Mouse (Mus musculus) limb, embryonic 11.5 days (tissue): ENCODE measurements around the gene Slc4a1. TPM values are rescaled to one million over a fixed set of nuclear protein-coding genes. Genes with fewer than 3 reads are reported as not detected.
A peak's percentile ranks its signal among the peaks of the same experiment; 100 is the strongest.
"Not testable (repeated sequence)": the region's sequence is repeated elsewhere in the genome, so short reads cannot be mapped to it uniquely, and the experiment has no call there.

Experiments
- ATAC-seq: fragments of 200-750 bp; cut with Nextera tagmentation; 2 replicates; pipeline ENCODE4 v1.8.0; 2017; ENCODE audit warnings: low read depth; ENCODE audit not compliant: insufficient number of reproducible peaks, low FRiP score, low TSS enrichment
- DNase-seq: peaks from one replicate; pipeline ENCODE4 v3.0.0-alpha.2; 2015; ENCODE audit warnings: low spot score
- H3K27ac ChIP-seq: fragments of 300-500 bp; sonication (generic); replicated peaks from 2 replicates; pipeline ENCODE4 v1.5.1; 2014; ENCODE audit warnings: low read depth, mild to moderate bottlenecking, low read length
- H3K27me3 ChIP-seq: fragments of 300-500 bp; sonication (generic); 2 replicates; pipeline ENCODE4 v1.6.1; 2014; ENCODE audit warnings: mild to moderate bottlenecking, low read length, mixed read lengths; ENCODE audit not compliant: control insufficient read depth, insufficient read depth
- H3K36me3 ChIP-seq: fragments of 300-500 bp; sonication (generic); 2 replicates; pipeline ENCODE4 v1.6.1; 2014; ENCODE audit warnings: mild to moderate bottlenecking, low read length, moderate library complexity, mixed read lengths; ENCODE audit not compliant: control insufficient read depth, insufficient read depth
- H3K4me1 ChIP-seq: fragments of 300-500 bp; sonication (generic); 2 replicates; pipeline ENCODE4 v1.6.1; 2014; ENCODE audit warnings: low read length, mixed read lengths; ENCODE audit not compliant: control insufficient read depth, insufficient read depth
- H3K4me2 ChIP-seq: fragments of 300-500 bp; sonication (generic); 2 replicates; pipeline ENCODE4 v1.6.1; 2014; ENCODE audit warnings: low read depth, mild to moderate bottlenecking, moderate library complexity; ENCODE audit not compliant: severe bottlenecking
- H3K4me3 ChIP-seq: fragments of 300-500 bp; sonication (generic); 2 replicates; pipeline ENCODE4 v1.5.1; 2014; ENCODE audit warnings: low read depth, low read length
- H3K9ac ChIP-seq: fragments of 300-500 bp; sonication (generic); 2 replicates; pipeline ENCODE4 v1.6.1; 2014; ENCODE audit warnings: mild to moderate bottlenecking, low read length
- H3K9me3 ChIP-seq: fragments of 300-500 bp; sonication (generic); 2 replicates; pipeline ENCODE4 v1.6.1; 2016; ENCODE audit warnings: low read length; ENCODE audit not compliant: control insufficient read depth
- WGBS: fragments of 180-500 bp; shearing (Covaris S2); extraction: QIAGEN DNeasy Blood & Tissue Kit; methylation state at CpG from one replicate; pipeline ENCODE4 v1.1.7; 2014; 5-methylcytosine and 5-hydroxymethylcytosine counted together
- polyA plus RNA-seq: library from polyadenylated mRNA; unstranded; fragments of >200 nt; fragmentation: Nextera tagmentation; extraction: Ambion mirVana; gene quantifications from 2 replicates; pipeline ENCODE4 v1.2.1, GENCODE M21; 2014

The Slc4a1 gene
- 20.4 and 24.6 TPM in 2 replicates for polyA plus RNA-seq

DNA sequence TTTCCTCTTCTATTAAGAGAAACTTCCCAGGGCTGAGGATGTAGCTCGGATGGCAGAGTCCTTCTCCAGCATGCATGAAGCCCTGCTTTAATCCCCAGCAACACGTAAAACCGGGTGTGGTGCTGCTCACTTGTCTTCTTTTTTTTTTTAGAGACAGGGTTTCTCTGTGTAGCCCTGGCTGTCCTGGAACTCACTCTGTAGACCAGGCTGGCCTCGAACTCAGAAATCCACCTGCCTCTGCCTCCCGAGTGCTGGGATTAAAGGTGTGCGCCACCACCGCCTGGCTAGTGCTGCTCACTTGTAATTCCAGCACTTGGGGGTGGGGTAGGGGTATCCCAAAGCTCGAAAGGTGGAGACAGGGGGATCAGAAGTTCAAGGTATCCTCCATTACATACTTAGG is at the start of gene Slc4a1:
Slc4a1 (minus strand) TSS at position 101 of the 400 bp plus-strand sequence.
- H3K27me3 ChIP-seq, H3K4me1 ChIP-seq, H3K4me2 ChIP-seq, DNase-seq, H3K36me3 ChIP-seq, H3K9me3 ChIP-seq, H3K4me3 ChIP-seq, ATAC-seq, H3K9ac ChIP-seq: not testable (repeated sequence)
- H3K27ac ChIP-seq, result 0 out of 2 replicates have a peak within 1 kb of the TSS, but pooled peaks have one; percentile 30
- WGBS, result 86% methylated on average over 8 of the region's 8 CpGs

GRCm38 (mm10) chr11:102415034-102415802 is 49.2 kb upstream of the Slc4a1 start:
- WGBS, result 76% methylated on average over 10 of the region's 10 CpGs
- no peaks in the 10 kb centered on the region for H3K36me3 ChIP-seq
- H3K4me2 ChIP-seq, result no peak overlapping the region
- DNase-seq (no peak), ATAC-seq (no peak)
- H3K4me3 ChIP-seq, result no peak overlapping the region
- no peak overlapping the region for H3K27ac ChIP-seq
- H3K9me3 ChIP-seq, result 0 out of 2 replicates have a peak, but pooled peaks cover 2% of the 10 kb centered on the region
- peaks cover 4% of the 10 kb centered on the region for H3K4me1 ChIP-seq
- no peaks in the 10 kb centered on the region for H3K27me3 ChIP-seq
- no peak overlapping the region for H3K9ac ChIP-seq

DNA sequence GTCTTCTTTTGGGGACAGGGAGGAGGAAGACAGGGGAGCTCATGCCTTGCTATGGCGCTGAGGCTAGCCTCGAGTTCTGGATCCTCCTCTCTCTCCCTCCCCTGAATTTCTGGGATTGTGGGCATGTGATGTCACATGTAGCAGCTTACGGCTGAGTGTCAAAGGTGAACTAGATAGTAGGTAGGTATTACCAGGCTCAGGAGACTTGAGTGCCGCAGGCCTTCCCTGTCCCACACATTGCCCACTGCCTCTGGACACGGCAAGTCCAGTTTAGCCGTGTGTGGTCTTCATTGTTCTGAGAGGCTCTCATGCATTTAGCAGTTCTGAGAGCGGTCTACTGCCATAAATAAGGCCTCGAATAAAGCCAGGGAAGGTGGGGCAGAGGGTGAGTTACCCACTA is 47.1 kb upstream of the Slc4a1 start:
- no peak overlapping the region for H3K4me2 ChIP-seq
- ATAC-seq (no peak), DNase-seq (no peak)
- 80% methylated on average over 8 of the region's 8 CpGs for WGBS
- no peak overlapping the region for H3K27ac ChIP-seq
- H3K4me1 ChIP-seq, result peaks cover 7% of the 10 kb centered on the region
- no peaks in the 10 kb centered on the region for H3K27me3 ChIP-seq
- H3K9ac ChIP-seq, result no peak overlapping the region
- no peaks in the 10 kb centered on the region for H3K9me3 ChIP-seq
- H3K36me3 ChIP-seq, result no peaks in the 10 kb centered on the region
- H3K4me3 ChIP-seq, result no peak overlapping the region

DNA sequence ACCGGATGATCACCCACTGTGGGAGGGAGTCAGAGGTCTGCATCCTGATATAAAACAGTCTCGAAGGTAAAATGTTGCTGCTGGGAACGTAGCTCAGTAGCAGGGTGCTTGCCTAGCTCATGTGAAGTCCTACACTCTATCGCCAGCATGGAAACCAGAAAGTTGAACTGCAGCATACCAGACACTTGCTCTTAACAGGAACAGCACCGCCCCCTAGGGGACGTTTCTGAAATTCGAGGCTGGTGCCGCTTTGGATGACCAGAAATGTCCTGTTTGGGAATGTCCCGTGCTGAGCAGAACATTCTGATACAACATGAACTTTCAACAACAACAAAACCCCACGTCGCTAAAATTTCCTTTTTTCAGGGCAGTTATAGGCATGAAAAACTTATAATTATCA is 45.7 kb upstream of the Slc4a1 start:
- Histone ChIP-seq H3K27ac (no peak overlapping the region), H3K9me3 (no peaks in the 10 kb centered on the region), H3K4me2 (no peak overlapping the region), H3K27me3 (no peaks in the 10 kb centered on the region), H3K9ac (peak overlapping the region; percentile 17; the same call in 1 of the 2 replicates), H3K4me1 (peaks cover 7% of the 10 kb centered on the region), H3K4me3 (no peak overlapping the region), H3K36me3 (no peaks in the 10 kb centered on the region)
- ATAC-seq, result no peak
- peak; percentile 96 for DNase-seq
- 9% methylated on average over 11 of the region's 11 CpGs for WGBS

DNA sequence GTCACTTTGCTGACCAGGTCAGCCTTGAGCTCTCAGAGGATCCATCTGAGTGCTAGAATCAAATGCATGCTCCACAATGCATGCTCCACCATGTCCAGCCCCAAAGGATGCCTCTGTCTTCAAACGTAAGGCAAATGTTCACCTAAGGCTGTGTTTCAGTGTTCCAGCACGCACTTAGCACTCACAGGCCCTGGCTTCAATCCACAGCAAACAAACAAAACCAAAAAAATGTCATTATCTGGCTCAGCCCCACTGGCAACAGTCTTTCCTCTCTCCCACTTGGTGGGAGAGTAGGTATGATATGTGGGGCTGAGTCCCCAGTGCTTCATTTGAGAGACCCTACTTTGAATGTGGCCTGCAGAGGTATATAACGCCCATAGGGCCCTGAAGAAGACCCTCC is 45.1 kb upstream of the Slc4a1 start:
- WGBS, result 85% methylated on average over 3 of the region's 3 CpGs
- H3K4me2 ChIP-seq, result no peak overlapping the region
- H3K9me3 ChIP-seq, result no peaks in the 10 kb centered on the region
- no peak overlapping the region for H3K27ac ChIP-seq
- peaks cover 11% of the 10 kb centered on the region for H3K4me1 ChIP-seq
- H3K9ac ChIP-seq, result no peak overlapping the region
- H3K36me3 ChIP-seq, result no peaks in the 10 kb centered on the region
- no peaks in the 10 kb centered on the region for H3K27me3 ChIP-seq
- H3K4me3 ChIP-seq, result no peak overlapping the region
- ATAC-seq, result no peak
- no peak for DNase-seq

DNA sequence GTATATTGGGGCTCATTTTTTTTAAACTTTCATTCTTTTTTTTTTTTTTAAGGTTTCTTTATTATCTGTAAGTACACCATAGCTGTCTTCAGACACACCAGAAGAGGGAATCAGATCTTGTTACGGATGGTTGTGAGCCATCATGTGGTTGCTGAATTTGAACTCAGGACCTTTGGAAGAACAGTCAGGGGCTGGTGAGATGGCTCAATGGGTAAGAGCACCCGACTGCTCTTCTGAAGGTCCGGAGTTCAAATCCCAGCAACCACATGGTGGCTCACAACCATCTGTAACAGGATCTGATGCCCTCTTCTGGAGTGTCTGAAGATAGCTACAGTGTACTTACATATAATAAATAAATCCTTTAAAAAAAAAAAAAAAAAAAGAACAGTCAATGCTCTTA is 44.3 kb upstream of the Slc4a1 start:
- not testable (repeated sequence) for H3K27ac ChIP-seq, H3K9me3 ChIP-seq, H3K36me3 ChIP-seq, ATAC-seq, H3K4me2 ChIP-seq, DNase-seq, H3K27me3 ChIP-seq, H3K9ac ChIP-seq, H3K4me3 ChIP-seq
- peaks cover 14% of the 10 kb centered on the region for H3K4me1 ChIP-seq
- WGBS, result 79% methylated on average over 3 of the region's 3 CpGs

- Histone ChIP-seq H3K27me3 (no peaks in the 10 kb centered on the region), H3K27ac (no peak overlapping the region), H3K9ac (no peak overlapping the region), H3K9me3 (no peaks in the 10 kb centered on the region), H3K4me2 (no peak overlapping the region), H3K36me3 (no peaks in the 10 kb centered on the region; the same call in 1 of the 2 replicates), H3K4me1 (peaks cover 14% of the 10 kb centered on the region), H3K4me3 (no peak overlapping the region)
- 82% methylated on average over 3 of the region's 3 CpGs for WGBS
- ATAC-seq (no peak), DNase-seq (no peak)
Measured at GRCm38 (mm10) chr11:102409795-102410330, 43.9 kb upstream of the Slc4a1 start.

DNA sequence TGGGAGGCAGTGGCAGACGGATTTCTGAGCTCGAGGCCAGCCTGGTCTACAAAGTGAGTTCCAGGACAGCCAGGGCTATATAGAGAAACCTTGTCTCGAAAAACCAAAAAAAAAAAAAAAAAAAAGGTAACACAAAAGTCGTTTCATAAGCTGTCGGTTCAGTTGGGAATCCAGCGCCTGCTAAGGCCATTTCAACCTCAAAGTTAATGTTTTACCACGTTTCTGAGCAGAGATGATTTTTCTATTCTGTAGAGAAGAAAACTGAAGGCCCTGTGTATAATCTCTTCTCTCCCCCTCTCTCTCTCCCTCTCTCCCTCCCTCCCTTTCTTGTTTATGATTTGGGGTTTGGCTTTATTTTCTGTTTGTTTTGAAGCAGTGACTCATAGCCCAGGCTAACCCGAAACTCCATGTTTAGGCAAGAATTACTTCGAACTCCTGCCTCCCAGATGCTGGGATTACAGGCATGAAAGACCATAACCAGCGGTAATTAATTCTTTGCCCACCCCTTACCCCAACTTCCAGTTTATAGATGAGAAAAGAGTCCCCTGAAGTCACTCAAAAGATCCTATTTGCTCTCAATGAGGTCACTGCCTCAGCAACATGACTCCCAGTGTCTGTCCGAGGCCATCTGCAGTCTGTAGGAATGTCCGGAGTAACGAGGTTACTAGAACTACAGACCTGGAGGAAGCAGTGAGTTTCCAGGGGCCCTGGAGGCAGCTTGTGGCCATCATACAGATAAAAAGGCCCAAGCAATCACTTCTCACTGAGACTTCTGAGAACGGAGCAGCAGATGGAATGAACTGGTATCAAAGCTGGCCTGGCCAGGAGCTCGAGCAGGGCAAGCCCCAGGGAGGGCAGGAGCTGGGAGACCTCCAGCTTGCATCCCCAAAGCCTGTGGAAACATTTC is 43.1 kb upstream of the Slc4a1 start:
- peaks cover 5% of the 10 kb centered on the region for H3K36me3 ChIP-seq
- H3K27ac ChIP-seq, result no peak overlapping the region
- peak overlapping the region; percentile 5; the same call in 1 of the 2 replicates for H3K9ac ChIP-seq
- H3K4me1 ChIP-seq, result peaks cover 14% of the 10 kb centered on the region
- ATAC-seq (0 out of 2 replicates have a peak, but pooled peaks have one; percentile 0), DNase-seq (no peak)
- peak overlapping the region; percentile 76; the same call in 1 of the 2 replicates for H3K4me3 ChIP-seq
- H3K4me2 ChIP-seq, result peak overlapping the region; percentile 87; the same call in 1 of the 2 replicates
- H3K27me3 ChIP-seq, result no peaks in the 10 kb centered on the region
- H3K9me3 ChIP-seq, result no peaks in the 10 kb centered on the region
- WGBS, result 37% methylated on average over 15 of the region's 15 CpGs
